Mouse (Mus musculus) layer of hippocampus, adult 11-12 months (tissue): ENCODE data around the gene Psmd12.

Experiments
- DNase-seq: peaks from one replicate; pipeline ENCODE4 v3.0.0; 2022; ENCODE audit warnings: low spot score

Gene Psmd12

GRCm38 (mm10) chr11:107479053-107479861, at the start of gene Psmd12:
Gene Psmd12, plus strand, starts transcription at chr11:107479484.
- DNase-seq = peak; percentile 93

GRCm38 (mm10) chr11:107431197-107431965, 47.9 kb upstream of the Psmd12 start:
- DNase-seq = no peak

GRCm38 (mm10) chr11:107435776-107436449, 43.4 kb upstream of the Psmd12 start:
- DNase-seq = no peak

DNA sequence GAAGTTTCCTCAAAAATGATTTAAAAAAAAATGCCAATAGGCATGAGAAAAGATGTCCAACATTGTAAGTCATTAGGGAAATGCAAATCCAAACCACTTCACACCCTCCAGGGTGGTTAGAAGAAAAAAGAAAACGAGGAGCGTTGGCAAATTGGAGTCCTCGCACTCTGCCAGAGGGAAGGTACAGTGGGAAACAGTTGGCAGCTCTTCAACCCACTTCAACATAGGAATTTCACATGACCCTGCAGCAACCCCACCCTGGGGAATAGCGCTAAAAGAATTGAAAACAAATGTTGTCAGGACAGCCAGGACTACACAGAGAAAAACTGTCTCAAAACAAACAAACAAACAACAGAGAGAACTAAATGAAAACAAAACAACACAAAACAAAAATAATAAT, 41.6 kb upstream of the Psmd12 start:
- no peak for DNase-seq

- DNase-seq = no peak
These were observed 41.1 kb upstream of the Psmd12 start for GRCm38 (mm10) chr11:107438140-107438539.

DNA sequence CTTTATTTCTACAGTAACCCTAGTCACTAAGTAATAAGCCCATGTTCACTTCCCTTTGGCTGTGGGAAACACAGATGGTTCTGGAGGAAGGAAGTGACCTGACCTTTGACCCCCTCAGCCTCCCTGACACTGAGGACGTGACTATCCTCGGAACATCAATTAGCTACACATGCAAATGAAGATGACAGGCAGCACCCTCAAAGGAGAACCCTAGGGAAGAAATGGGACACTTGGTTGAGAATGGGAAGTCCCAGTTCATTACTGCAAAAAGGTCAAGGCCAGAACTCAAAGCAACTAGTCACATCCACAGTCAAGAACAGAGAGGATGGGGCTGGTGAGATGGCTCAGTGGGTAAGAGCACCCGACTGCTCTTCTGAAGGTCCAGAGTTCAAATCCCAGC, 38.2 kb upstream of the Psmd12 start:
- no peak for DNase-seq

DNA sequence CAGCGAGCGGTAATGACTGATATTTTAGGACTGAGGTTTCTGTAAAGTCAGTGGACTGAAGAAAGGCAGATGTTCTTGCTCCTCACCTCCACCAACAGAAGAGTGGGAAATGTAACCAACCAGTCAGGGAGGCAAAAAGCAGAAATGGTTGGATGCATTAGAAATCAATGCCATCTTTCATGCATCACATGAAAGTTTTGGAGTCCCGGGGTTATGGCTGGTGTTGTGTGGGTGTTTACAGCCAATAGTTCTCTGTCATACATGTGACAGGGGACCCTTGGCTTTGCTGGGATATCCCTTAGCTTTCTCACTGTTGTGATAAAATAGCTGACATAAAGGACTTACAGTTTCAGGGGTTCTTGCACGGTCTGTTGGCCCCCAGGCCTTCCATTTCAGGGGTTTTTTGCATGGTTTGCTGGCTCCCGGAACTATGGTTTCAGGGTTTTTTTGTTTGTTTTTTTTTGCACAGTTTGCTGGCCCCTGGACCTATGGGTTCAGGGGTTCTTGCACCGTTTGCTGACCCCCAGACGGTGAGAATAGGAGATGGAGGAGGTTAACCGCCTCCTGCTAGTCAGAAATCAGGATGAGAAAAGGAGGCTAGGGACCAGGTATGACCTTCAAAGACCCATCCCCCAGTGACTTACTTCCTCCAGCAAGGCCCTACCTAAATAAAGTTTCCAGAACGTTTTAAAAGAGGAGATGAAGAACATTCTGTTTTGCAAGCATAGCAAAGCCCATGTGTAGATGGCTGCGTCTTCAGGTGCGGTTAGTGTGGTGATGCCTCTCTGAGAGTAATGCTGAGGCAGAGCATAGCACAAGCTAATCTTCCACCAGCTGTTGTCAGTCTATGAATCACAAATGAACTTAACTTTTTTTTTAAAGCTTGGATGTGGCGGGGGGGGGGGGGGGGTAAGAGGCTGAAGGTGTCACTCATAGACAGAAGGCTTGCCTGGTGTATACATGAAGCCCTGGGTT, 35.9 kb upstream of the Psmd12 start:
- no peak for DNase-seq

DNA sequence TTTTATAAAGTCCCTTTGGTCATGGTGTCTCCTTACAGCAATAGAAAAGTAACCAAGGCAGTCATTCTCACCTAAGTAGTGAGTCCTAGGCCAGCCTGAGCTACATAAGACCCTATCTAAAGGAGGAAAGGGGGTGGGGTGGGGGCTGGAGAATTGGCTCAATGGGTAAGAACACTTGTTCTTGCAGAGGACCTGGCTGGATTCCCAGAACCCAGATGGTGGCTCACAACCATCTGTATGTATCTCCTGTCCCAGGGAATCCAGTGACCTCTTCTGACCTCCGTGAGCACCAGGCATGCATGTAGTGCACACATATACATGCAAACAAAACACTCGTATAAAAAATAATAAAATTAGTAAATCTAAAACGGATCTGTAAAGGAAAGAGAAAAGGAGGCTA, 33.6 kb upstream of the Psmd12 start:
- peak; percentile 19 for DNase-seq

DNA sequence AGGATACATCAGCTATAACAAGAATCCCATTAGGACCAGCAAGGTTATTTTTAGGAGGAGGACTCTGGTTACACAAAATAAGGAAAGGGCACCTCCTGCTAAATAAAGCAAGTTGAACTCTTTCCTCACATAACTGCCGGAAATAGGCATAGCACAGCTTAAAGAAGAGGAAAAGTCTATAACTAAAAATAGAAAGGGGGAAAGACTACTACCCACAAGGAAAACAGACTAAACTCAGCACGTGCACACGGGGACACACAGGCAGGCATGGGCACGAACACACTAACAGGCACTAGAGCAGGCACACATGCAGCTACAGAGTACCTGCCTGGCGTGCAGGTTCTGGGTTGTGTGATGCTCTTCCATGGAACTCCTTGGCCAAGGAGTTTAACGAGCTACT, 32.6 kb upstream of the Psmd12 start:
- no peak for DNase-seq

- DNase-seq = no peak
These were observed 31.9 kb upstream of the Psmd12 start for GRCm38 (mm10) chr11:107447349-107447748.

GRCm38 (mm10) chr11:107447915-107448314, 31.4 kb upstream of the Psmd12 start:
- no peak for DNase-seq

DNA sequence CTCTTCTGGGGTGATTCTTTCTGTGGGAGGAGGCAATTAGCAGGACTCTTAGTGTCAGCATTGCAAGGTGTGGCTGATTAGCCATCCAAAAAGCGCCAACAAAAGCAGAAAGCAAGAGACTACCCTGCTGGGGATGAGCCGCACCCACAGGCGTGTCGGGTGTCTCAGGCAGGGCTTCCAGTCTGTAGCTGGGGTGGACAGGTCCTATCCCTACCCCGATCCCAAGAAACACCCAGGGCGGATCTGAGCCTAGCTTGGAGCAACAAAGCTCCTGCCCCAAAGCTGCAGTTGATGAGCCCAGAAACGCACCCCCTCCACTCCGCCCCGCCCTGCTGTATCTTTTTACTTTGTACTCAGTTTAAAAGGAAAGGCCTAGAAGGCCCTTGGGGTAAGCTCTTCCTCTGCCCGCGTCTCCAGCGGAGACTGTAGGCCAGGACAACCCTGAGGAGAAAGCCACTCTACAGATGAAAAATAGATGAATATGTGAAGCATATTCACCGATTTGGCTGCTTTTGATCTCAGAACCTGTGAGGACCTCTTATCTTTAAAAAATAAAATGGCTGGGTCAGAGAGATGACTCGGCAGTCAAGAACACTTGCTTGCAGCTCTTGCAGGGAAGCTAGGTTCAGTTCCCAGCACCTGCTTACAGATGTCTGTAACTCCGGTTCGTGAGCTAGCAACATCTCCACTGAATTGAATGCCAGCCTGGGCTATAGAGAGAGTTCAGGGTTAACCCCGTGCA, 29.9 kb upstream of the Psmd12 start:
- DNase-seq = no peak

DNA sequence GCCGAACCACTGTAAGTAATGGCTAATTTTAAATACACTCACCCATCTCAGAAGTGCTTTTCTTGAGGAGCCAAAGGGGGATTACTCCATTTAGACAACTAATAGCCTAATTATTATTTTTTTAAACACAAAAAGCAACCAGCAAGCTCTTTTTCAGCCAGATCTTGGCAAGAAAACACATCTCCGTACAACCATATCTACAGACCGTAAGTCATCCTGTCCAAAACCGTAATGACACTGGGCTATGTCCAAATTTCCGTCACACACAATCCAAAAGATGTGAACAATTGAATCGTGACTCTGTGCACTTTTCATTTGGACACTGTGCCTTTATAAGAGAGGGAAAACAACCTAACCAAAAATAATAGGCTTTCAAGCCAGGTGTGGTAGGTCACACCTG, 29.2 kb upstream of the Psmd12 start:
- DNase-seq = no peak

GRCm38 (mm10) chr11:107451106-107451505, 28.2 kb upstream of the Psmd12 start:
- DNase-seq = no peak

- DNase-seq = no peak
These were observed 27.2 kb upstream of the Psmd12 start for GRCm38 (mm10) chr11:107452053-107452452.

DNA sequence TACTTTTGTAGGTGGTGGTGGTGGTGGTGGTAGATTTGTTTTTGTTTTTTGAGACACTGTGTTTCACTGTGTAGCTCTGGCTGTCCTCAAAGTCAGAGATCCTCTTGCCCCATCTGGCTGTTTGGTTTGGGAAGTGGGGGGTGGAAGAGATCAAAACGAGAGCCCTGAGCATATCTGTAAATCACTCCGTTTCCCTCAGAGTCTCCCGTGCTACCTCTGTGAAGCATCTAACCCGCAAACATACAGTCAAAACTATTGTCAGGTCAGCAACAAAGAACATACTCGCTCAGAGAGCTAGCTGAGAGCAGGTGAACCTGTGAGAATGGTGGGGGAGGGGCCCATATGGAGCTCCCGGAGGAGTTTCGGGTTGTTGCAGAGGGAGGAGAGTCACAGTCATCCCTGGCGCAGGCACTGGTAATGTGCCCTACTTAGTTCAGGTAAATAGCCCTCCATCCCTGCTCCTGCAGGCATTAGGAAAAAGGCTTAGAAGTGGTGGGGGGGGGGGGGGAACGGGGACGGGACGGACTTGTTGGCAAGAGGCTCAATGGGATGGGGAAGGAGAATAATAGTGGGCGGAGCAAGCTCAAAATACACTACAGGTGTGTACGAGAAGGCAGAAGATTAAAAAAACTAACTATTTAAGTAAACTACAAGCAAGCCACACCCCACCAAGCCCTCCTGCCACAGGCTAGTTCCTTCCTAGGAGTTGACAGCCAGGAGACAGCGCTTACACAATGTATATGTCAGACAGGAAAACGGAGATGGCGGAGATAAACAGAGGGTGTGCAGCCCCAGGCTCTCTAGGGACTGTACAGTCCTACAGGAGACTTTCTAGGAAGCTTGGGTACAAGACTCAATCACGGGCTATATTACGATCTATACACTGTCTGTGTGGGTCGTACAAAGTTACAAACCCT, 24.5 kb upstream of the Psmd12 start:
- no peak for DNase-seq

GRCm38 (mm10) chr11:107457282-107457681, 22.0 kb upstream of the Psmd12 start:
- DNase-seq = no peak

- no peak for DNase-seq
These were observed 21.0 kb upstream of the Psmd12 start for GRCm38 (mm10) chr11:107458286-107458685.

- no peak for DNase-seq
These were observed 20.3 kb upstream of the Psmd12 start for GRCm38 (mm10) chr11:107458986-107459385.

DNA sequence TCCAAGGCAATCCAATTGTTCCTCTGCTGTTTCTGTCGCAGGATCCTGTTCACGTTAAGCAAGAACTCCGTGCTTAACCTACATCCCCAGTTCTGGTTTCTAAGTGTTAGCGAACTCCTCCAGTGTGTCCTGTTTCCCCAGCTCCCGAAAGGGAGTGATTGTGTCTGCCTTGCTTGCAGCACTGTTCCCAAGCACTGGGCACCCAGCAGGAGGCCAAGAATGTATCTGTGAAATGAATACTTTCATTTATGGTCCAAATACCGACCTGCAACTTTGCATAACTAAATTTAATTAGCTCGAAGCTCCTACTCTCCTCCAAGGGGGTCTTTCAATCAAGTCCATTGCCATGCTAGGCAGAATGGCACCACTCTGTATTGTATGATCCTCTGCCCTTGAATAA, 19.5 kb upstream of the Psmd12 start:
- DNase-seq = no peak
